Mouse (Mus musculus) adrenal gland, adult 18-20 months (tissue): ENCODE results near the gene Rfc3. TPM values are rescaled to one million over a fixed set of nuclear protein-coding genes. Genes with fewer than 3 reads are reported as not detected.
"Not testable (repeated sequence)": the region's sequence is repeated elsewhere in the genome, so short reads cannot be mapped to it uniquely, and the experiment has no call there.

ENCODE experiments used
- DNase-seq, 2 experiments: peaks; one replicate each; pipeline ENCODE4 v3.0.0; 2021 to 2022; ENCODE audit warnings: low spot score in 2 of 2
- long read RNA-seq, 2 experiments: library from polyadenylated mRNA; stranded (forward); transcript quantifications; one replicate each; pipeline ENCODE4 v2.0.0; 2021
- total RNA-seq, 2 experiments: library from RNA; stranded (reverse); gene quantifications; 1 replicate in 1 of 2; 2 replicates in 1 of 2; pipeline ENCODE4 v1.2.3; 2021

Gene Rfc3
- 10 to 100 TPM in 1 of 2 experiments, 1 to 10 TPM in 1; 9.9 to 11.7 TPM for total RNA-seq
- long read RNA-seq, experiment 1, partial matches to known transcripts: 0 of 5 reads
- long read RNA-seq, experiment 1, other reads (novel, unspliced or antisense): 1 of 5 reads
- long read RNA-seq, experiment 2, transcript Rfc3-201 (9 exons, 1,317 nt): major isoform, 5 of 6 reads
- long read RNA-seq, experiment 2, partial matches to known transcripts: 0 of 6 reads
- long read RNA-seq, experiment 2, other reads (novel, unspliced or antisense): 1 of 6 reads

- DNase-seq: peak; percentile 94 to 95
These were observed at the start of gene Rfc3 for GRCm38 (mm10) chr5:151650700-151651410. Gene Rfc3, minus strand, starts transcription at chr5:151651242.

- DNase-seq: not testable (repeated sequence)
These were observed 42.6 kb upstream of the Rfc3 start for GRCm38 (mm10) chr5:151693636-151694035.

- peak; percentile 71 to 73 for DNase-seq
These were observed 35.8 kb upstream of the Rfc3 start for GRCm38 (mm10) chr5:151686606-151687525.

- no peak for DNase-seq
These were observed 11.2 kb upstream of the Rfc3 start for GRCm38 (mm10) chr5:151662207-151662606.

- DNase-seq: no peak
These were observed 356 bp upstream of the Rfc3 start for GRCm38 (mm10) chr5:151651411-151651784.

- DNase-seq: no peak
These were observed 6.2 kb downstream of the Rfc3 start for GRCm38 (mm10) chr5:151644845-151645244.

GRCm38 (mm10) chr5:151642867-151643266, 8.2 kb downstream of the Rfc3 start:
- no peak for DNase-seq

- no peak for DNase-seq
These were observed 8.9 kb downstream of the Rfc3 start for GRCm38 (mm10) chr5:151642102-151642501.

- no peak for DNase-seq
These were observed 45.1 kb downstream of the Rfc3 start, which contains the start of gene Vmn2r18 for GRCm38 (mm10) chr5:151605921-151606320. Gene Vmn2r18, minus strand, starts transcription at chr5:151606021.

GRCm38 (mm10) chr5:151601696-151602095, 49.3 kb downstream of the Rfc3 start:
- DNase-seq: no peak

Other genes starting within 250 kb of the Rfc3 start
- under 1 TPM in 1 of 2 experiments, not detected in 1; 0.93 TPM for gene Gm42906, start 223.1 kb downstream of the Rfc3 start, total RNA-seq
- not detected for gene Vmn2r18, start 45.2 kb downstream of the Rfc3 start, total RNA-seq